Mouse (Mus musculus): ENCODE measurements at regions not wholly inside any gene's neighbourhood (a gene's known extent, or its start where the extent isn't known, plus 50 kb on each side); places are given as distances from the start of the nearest gene placed in this dataset.
A peak's percentile ranks its signal among the peaks of the same experiment; 100 is the strongest.

- intact Hi-C loops (cut with DNase I) = no loop called here
- no peak for DNase-seq (ENCODE audit: low spot score in 2 of 2)
These were observed 156.1 kb downstream of the Cartpt start for GRCm38 (mm10) chr13:99744790-99745120.

GRCm38 (mm10) chr13:99743952-99744789 is 156.7 kb downstream of the Cartpt start:
- intact Hi-C loops (cut with DNase I) = no loop called here
- no peak for DNase-seq (ENCODE audit: low spot score in 2 of 2)

- intact Hi-C loops (cut with DNase I) = no loop called here
- no peak for DNase-seq (ENCODE audit: low spot score in 2 of 2)
These were observed 158.4 kb downstream of the Cartpt start for GRCm38 (mm10) chr13:99742507-99742906.

GRCm38 (mm10) chr13:99741981-99742380 is 158.9 kb downstream of the Cartpt start:
- no peak for DNase-seq (ENCODE audit: low spot score in 2 of 2)
- intact Hi-C loops (cut with DNase I) = no loop called here

- peak; percentile 27 to 86 for DNase-seq (ENCODE audit: low spot score in 2 of 2)
- intact Hi-C loops (cut with DNase I) = loop anchor here (1.0 kb wide), 2 partner anchors 23 to 91 kb away; no protein-coding TSS in a partner anchor
These were observed 161.5 kb downstream of the Cartpt start for GRCm38 (mm10) chr13:99739420-99739819.

- no peak for DNase-seq (ENCODE audit: low spot score in 2 of 2)
- intact Hi-C loops (cut with DNase I) = no loop called here
These were observed 163.6 kb downstream of the Cartpt start for GRCm38 (mm10) chr13:99737271-99737670.

GRCm38 (mm10) chr13:99729145-99729544 is 171.7 kb downstream of the Cartpt start:
- intact Hi-C loops (cut with DNase I) = no loop called here

GRCm38 (mm10) chr13:99724245-99724644 is 176.6 kb downstream of the Cartpt start:
- intact Hi-C loops (cut with DNase I) = no loop called here
- DNase-seq (ENCODE audit: low spot score in 2 of 2) = peak in 1 of 2 experiments; percentile 19

More at GRCm38 (mm10) chr13:99729145-99729544, 171.7 kb downstream of the Cartpt start:
- no peak for DNase-seq (ENCODE audit: low spot score in 2 of 2)

GRCm38 (mm10) chr13:99723237-99723981 is 177.5 kb downstream of the Cartpt start:
- intact Hi-C loops (cut with DNase I) = no loop called here
- no peak for DNase-seq (ENCODE audit: low spot score in 2 of 2)

GRCm38 (mm10) chr13:99720566-99720965 is 180.3 kb downstream of the Cartpt start:
- DNase-seq (ENCODE audit: low spot score in 2 of 2) = no peak
- intact Hi-C loops (cut with DNase I) = no loop called here

GRCm38 (mm10) chr13:99696559-99696890 is 180.2 kb upstream of the Map1b start:
- intact Hi-C loops (cut with DNase I) = no loop called here

GRCm38 (mm10) chr13:99695874-99696558 is 179.7 kb upstream of the Map1b start:
- intact Hi-C loops (cut with DNase I) = no loop called here
- no peak for DNase-seq (ENCODE audit: low spot score in 2 of 2)

More at GRCm38 (mm10) chr13:99696559-99696890, 180.2 kb upstream of the Map1b start:
- no peak for DNase-seq (ENCODE audit: low spot score in 2 of 2)

GRCm38 (mm10) chr13:99679934-99680333 is 163.6 kb upstream of the Map1b start:
- intact Hi-C loops (cut with DNase I) = no loop called here
- no peak for DNase-seq (ENCODE audit: low spot score in 2 of 2)

GRCm38 (mm10) chr13:99679430-99679829 is 163.1 kb upstream of the Map1b start:
- peak in 1 of 2 experiments; percentile 22 for DNase-seq (ENCODE audit: low spot score in 2 of 2)
- intact Hi-C loops (cut with DNase I) = no loop called here

- peak in 1 of 2 experiments; percentile 24 for DNase-seq (ENCODE audit: low spot score in 2 of 2)
- intact Hi-C loops (cut with DNase I) = no loop called here
These were observed 160.1 kb upstream of the Map1b start for GRCm38 (mm10) chr13:99676393-99676792.

GRCm38 (mm10) chr13:99675951-99676350 is 159.6 kb upstream of the Map1b start:
- intact Hi-C loops (cut with DNase I) = no loop called here

GRCm38 (mm10) chr13:99672714-99673113 is 156.4 kb upstream of the Map1b start:
- DNase-seq (ENCODE audit: low spot score in 2 of 2) = no peak
- intact Hi-C loops (cut with DNase I) = no loop called here

More at GRCm38 (mm10) chr13:99675951-99676350, 159.6 kb upstream of the Map1b start:
- peak in 1 of 2 experiments; percentile 55 for DNase-seq (ENCODE audit: low spot score in 2 of 2)

GRCm38 (mm10) chr13:99671747-99672146 is 155.4 kb upstream of the Map1b start:
- intact Hi-C loops (cut with DNase I) = no loop called here
- DNase-seq (ENCODE audit: low spot score in 2 of 2) = no peak

GRCm38 (mm10) chr13:99669987-99670534 is 153.7 kb upstream of the Map1b start:
- DNase-seq (ENCODE audit: low spot score in 2 of 2) = no peak
- intact Hi-C loops (cut with DNase I) = no loop called here

- intact Hi-C loops (cut with DNase I) = no loop called here
- DNase-seq (ENCODE audit: low spot score in 2 of 2) = no peak
These were observed 152.3 kb upstream of the Map1b start for GRCm38 (mm10) chr13:99668613-99669012.

Data from left cerebral cortex, postnatal 25 days (tissue).